Mouse (Mus musculus): ENCODE results near the gene Usp13. TPM values are rescaled to one million over a fixed set of nuclear protein-coding genes. Genes with fewer than 3 reads are reported as not detected.

Gene Usp13
- polyA plus RNA-seq, 1 experiment: 1.4 TPM

DNA sequence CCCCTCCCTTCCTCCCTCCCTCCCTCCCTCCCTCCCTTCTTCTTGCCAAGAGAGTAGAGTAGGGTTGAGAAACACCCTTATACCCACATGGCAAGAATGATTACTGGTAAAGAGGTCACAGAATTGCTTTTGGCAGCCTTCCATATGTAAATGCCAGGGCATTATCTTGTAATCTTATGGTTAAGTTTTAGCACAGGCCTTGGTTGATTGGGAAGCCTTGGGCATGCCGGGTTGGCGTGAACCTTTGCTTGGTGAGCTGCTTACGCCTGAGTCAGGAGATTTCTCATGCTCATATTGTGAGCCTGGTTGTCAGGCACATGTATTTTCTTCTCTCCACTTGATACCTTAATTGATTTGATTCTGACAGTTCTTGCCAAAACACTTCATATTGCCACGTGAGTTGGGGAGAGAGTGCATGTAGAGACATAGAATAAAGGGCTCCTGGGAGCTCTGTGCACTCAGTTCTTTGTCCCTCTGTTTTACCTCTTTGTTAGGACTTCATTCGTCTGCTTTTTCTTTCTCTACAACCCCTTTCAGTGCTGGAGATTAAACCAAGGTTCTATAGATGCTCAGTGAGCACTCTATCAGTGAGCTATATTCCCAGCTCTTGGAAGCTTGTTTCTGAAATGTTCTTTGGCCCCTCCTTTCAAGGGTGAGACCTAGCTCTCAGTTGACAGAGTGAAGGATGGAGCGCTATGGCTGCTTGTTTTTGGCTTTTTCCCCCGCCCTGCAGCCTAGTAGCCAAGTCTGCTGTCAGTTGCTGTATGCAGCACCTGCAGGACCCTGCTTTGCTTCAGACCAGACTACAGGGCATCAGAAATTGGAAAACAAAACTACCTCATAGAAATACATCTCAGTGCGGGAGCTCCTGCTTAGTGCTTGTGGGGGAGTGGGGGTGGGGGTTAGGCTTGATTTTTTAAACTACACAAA lies 88.8 kb downstream of the Usp13 start:
- no peak overlapping the region for H3K4me3 ChIP-seq (replicated peaks; ENCODE audit: control insufficient read depth, low read depth, low read length)
- H3K4me1 ChIP-seq (ENCODE audit: control insufficient read depth, insufficient read depth, low read length): no peaks in the 10 kb centered on the region
- WGBS: 76% methylated on average over 8 of the region's 8 CpGs
- no peak for TF ChIP-seq POLR2A (IDR thresholded peaks at IDR 0.05; ENCODE audit: borderline replicate concordance, control insufficient read depth, low read depth, low read length)
- TF ChIP-seq CTCF (IDR thresholded peaks at IDR 0.05; ENCODE audit: control insufficient read depth, insufficient read depth, low read length): no peak
- no peak overlapping the region for H3K27ac ChIP-seq (ENCODE audit: control insufficient read depth, insufficient read depth, low read depth, low read length, poor library complexity)

DNA sequence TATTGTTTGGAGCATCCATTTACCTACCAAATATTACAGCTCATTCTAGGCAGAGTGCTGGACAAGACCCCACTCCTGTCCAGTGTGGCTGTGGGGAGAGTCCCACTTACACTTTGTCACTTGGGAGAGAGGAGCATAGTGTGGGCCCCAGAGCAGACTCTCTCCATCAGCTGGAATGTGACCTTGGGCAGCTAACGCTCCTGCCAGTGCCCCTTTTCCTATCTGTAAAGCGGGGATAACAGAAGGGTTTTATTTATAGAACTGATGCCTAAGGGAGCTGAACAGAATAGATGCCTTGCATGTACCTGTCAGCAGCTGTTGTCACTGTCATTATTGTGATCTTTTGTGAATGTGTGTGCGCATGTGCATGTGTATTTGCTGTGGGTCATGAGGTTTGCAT lies 91.1 kb downstream of the Usp13 start:
- TF ChIP-seq CTCF (IDR thresholded peaks at IDR 0.05; ENCODE audit: control insufficient read depth, insufficient read depth, low read length) (no peak), POLR2A (IDR thresholded peaks at IDR 0.05; ENCODE audit: borderline replicate concordance, control insufficient read depth, low read depth, low read length) (no peak)
- H3K27ac ChIP-seq (ENCODE audit: control insufficient read depth, insufficient read depth, low read depth, low read length, poor library complexity): no peak overlapping the region
- WGBS: 83% methylated on average over 3 of the region's 3 CpGs
- no peak overlapping the region for H3K4me3 ChIP-seq (replicated peaks; ENCODE audit: control insufficient read depth, low read depth, low read length)
- H3K4me1 ChIP-seq (ENCODE audit: control insufficient read depth, insufficient read depth, low read length): no peaks in the 10 kb centered on the region

DNA sequence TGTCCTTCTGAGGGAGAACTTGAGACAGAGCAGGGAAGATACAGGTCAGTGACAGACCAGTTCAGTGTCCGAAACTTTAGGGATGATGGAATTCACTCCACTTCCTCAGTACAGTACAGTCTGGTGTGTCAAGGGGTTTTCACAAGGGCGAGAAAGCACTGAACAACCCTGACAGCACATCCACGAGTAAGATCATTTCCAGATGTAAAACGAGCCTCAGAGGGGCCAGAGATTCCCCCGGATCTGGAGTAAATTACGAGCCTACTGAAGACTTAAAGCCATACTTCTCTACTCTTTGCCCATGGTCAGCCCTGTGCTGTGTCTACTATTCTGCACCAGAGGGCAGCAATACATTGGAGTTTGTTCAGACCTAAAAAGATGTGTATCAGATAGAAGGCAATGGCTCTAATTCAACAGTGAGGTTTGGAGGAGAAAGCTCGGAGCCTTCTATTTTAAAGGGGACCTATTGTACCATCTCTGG lies 92.8 kb downstream of the Usp13 start:
- Histone ChIP-seq H3K4me3 (replicated peaks; ENCODE audit: control insufficient read depth, low read depth, low read length) (no peak overlapping the region), H3K4me1 (ENCODE audit: control insufficient read depth, insufficient read depth, low read length) (no peaks in the 10 kb centered on the region), H3K27ac (ENCODE audit: control insufficient read depth, insufficient read depth, low read depth, low read length, poor library complexity) (no peak overlapping the region)
- no peak for TF ChIP-seq POLR2A (IDR thresholded peaks at IDR 0.05; ENCODE audit: borderline replicate concordance, control insufficient read depth, low read depth, low read length)
- no peak for TF ChIP-seq CTCF (IDR thresholded peaks at IDR 0.05; ENCODE audit: control insufficient read depth, insufficient read depth, low read length)
- WGBS: 67% methylated on average over 7 of the region's 7 CpGs

DNA sequence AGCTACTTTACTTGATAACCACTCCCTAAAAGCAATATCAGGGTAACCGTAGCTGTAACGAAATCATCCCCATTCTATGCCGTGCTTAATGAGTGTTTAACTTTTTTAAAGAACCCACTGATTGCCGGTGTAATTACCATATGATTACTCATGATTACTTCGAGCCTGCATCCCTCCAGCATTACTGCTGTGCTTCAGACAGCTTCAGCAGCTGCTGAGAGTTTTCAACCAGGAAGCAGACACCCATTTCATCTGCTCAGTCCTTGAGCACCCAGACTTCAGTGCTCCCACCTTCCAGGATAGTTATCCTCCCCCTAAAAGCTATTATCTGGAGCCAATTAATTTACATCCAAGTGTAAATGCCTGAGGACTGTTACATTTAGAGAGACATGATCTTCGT lies 106.8 kb downstream of the Usp13 start:
- TF ChIP-seq CTCF (IDR thresholded peaks at IDR 0.05; ENCODE audit: control insufficient read depth, insufficient read depth, low read length) (no peak), POLR2A (IDR thresholded peaks at IDR 0.05; ENCODE audit: borderline replicate concordance, control insufficient read depth, low read depth, low read length) (no peak)
- H3K4me1 ChIP-seq (ENCODE audit: control insufficient read depth, insufficient read depth, low read length): no peaks in the 10 kb centered on the region
- no peak overlapping the region for H3K27ac ChIP-seq (ENCODE audit: control insufficient read depth, insufficient read depth, low read depth, low read length, poor library complexity)
- WGBS: 76% methylated on average over 6 of the region's 6 CpGs
- H3K4me3 ChIP-seq (replicated peaks; ENCODE audit: control insufficient read depth, low read depth, low read length): no peak overlapping the region

DNA sequence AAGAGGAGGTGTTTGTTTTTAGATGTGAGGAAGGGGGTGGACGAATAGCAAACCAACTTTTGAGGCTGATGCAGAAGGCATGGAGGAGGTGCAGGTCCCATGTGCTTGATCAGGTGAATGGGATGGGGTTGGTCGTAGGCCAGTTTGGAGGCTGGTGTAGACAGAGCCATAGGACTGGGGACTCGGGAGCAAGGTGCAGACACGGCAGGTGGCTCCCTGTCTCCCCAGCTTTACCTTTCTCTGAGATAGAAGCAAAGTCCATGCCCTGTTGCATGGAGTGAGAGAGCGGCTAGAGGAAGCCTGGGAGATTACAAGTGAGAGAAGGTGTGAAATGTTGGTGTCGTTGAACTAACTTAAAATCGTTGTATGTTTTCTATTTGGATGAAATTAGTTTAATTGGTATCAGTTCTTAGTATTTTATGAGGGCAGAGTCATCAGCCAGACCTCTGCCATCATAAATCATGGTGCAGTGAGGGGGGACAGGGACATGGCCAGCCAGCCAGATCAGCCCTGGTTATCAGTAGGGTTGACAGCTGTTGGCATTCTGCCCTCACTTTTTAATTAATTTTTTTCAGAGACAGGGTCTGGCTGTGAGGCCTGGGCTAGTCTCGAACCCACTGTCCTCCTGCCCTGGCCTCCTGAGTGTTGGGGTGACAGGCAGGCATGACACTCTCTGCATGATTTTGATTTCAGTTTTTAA lies 122.6 kb downstream of the Usp13 start:
- Histone ChIP-seq H3K4me1 (ENCODE audit: control insufficient read depth, insufficient read depth, low read length) (no peaks in the 10 kb centered on the region), H3K4me3 (replicated peaks; ENCODE audit: control insufficient read depth, low read depth, low read length) (no peak overlapping the region), H3K27ac (ENCODE audit: control insufficient read depth, insufficient read depth, low read depth, low read length, poor library complexity) (no peak overlapping the region)
- TF ChIP-seq CTCF (IDR thresholded peaks at IDR 0.05; ENCODE audit: control insufficient read depth, insufficient read depth, low read length): no peak
- TF ChIP-seq POLR2A (IDR thresholded peaks at IDR 0.05; ENCODE audit: borderline replicate concordance, control insufficient read depth, low read depth, low read length): no peak
- 74% methylated on average over 8 of the region's 8 CpGs for WGBS

DNA sequence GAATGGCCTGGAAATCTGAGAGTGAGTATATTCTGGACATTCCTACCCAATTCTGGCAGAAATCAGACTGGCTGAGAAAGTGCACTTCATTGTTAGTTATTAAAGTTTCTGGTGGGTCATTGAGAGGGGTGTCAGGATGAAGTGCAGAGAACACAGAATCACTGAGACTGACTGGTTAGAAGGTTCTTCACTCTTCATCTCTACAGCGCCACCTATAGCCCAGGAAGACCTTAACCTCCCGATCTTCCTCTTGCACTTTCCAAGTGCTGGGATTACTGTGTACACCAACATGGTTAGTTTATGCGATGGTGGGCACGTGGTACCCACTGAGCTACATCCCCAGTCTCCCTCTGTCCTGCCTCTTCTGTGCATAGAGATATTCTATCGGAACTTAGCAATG lies 130.1 kb downstream of the Usp13 start:
- WGBS: 91% methylated on average over 5 of the region's 5 CpGs
- no peak for TF ChIP-seq CTCF (IDR thresholded peaks at IDR 0.05; ENCODE audit: control insufficient read depth, insufficient read depth, low read length)
- TF ChIP-seq POLR2A (IDR thresholded peaks at IDR 0.05; ENCODE audit: borderline replicate concordance, control insufficient read depth, low read depth, low read length): no peak
- H3K4me3 ChIP-seq (replicated peaks; ENCODE audit: control insufficient read depth, low read depth, low read length): no peak overlapping the region
- no peak overlapping the region for H3K27ac ChIP-seq (ENCODE audit: control insufficient read depth, insufficient read depth, low read depth, low read length, poor library complexity)
- H3K4me1 ChIP-seq (ENCODE audit: control insufficient read depth, insufficient read depth, low read length): no peaks in the 10 kb centered on the region

DNA sequence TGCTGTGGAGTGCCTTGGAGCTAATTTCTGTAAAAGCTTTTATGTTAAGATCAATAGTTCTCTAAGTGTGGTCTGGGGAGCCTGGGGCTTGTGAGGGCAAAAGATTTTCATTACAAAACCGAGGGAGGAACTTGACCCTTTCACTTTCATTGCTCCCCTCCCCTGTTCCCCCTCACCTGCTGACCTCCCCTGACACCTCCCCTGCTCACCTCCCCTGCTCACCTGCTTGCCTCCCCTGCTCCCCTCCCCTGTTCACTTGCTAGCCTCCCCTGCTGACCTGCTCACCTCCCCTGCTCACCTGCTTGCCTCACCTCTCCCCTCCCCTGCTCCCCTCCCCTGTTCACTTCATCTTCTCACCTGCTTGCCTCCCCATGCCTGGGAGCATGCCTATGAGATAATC lies 134.0 kb downstream of the Usp13 start:
- Histone ChIP-seq H3K4me1 (ENCODE audit: control insufficient read depth, insufficient read depth, low read length) (no peaks in the 10 kb centered on the region), H3K4me3 (replicated peaks; ENCODE audit: control insufficient read depth, low read depth, low read length) (no peak overlapping the region), H3K27ac (ENCODE audit: control insufficient read depth, insufficient read depth, low read depth, low read length, poor library complexity) (no peak overlapping the region)
- no peak for TF ChIP-seq POLR2A (IDR thresholded peaks at IDR 0.05; ENCODE audit: borderline replicate concordance, control insufficient read depth, low read depth, low read length)
- TF ChIP-seq CTCF (IDR thresholded peaks at IDR 0.05; ENCODE audit: control insufficient read depth, insufficient read depth, low read length): no peak
- 6% methylated on average over 1 of the region's 1 CpGs for WGBS

DNA sequence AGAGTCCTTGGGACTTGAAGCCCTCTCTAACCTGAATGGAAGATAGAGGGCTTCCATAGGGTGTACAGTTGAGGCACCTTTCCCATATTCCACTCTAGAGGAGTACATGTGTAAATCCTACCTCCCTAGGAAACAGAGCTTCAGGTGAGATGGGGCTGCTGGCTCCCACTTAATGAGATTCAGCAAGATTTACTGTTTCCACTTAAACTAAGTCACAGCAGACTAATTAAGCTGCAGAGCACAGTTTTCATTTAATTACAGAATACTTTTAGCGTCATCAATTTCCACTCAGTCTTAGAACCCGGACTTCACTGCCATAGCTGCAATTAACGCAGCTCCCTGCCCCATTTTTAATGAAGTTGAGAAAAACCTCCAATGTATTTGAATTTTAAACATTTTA lies 144.1 kb downstream of the Usp13 start:
- WGBS: 70% methylated on average over 3 of the region's 3 CpGs
- Histone ChIP-seq H3K4me3 (replicated peaks; ENCODE audit: control insufficient read depth, low read depth, low read length) (no peak overlapping the region), H3K4me1 (ENCODE audit: control insufficient read depth, insufficient read depth, low read length) (no peaks in the 10 kb centered on the region)

More for the DNA sequence above, 144.1 kb downstream of the Usp13 start:
- H3K27ac ChIP-seq (ENCODE audit: control insufficient read depth, insufficient read depth, low read depth, low read length, poor library complexity): no peak overlapping the region
- TF ChIP-seq POLR2A (IDR thresholded peaks at IDR 0.05; ENCODE audit: borderline replicate concordance, control insufficient read depth, low read depth, low read length) (no peak), CTCF (IDR thresholded peaks at IDR 0.05; ENCODE audit: control insufficient read depth, insufficient read depth, low read length) (no peak)
